Mouse (Mus musculus) ES-E14 (cell line): ENCODE measurements around the gene Ccm2.

ENCODE experiments used
- CHD2 ChIP-seq: IDR thresholded peaks from 2 replicates; pipeline ENCODE4 v1.6.1; 2014; ENCODE audit warnings: mild to moderate bottlenecking, low read depth, low read length, inconsistent platforms
- HCFC1 ChIP-seq: IDR thresholded peaks from 2 replicates; pipeline ENCODE4 v1.6.1; 2012; ENCODE audit warnings: low read length, inconsistent platforms, borderline replicate concordance; ENCODE audit not compliant: insufficient read depth
- MAFK ChIP-seq: IDR thresholded peaks from 2 replicates; pipeline ENCODE4 v1.6.1; 2014; ENCODE audit warnings: mild to moderate bottlenecking, low read depth, low read length, inconsistent platforms; ENCODE audit not compliant: insufficient read depth
- ZC3H11A ChIP-seq: IDR thresholded peaks from 2 replicates; pipeline ENCODE4 v1.6.1; 2012; ENCODE audit warnings: low read depth, mild to moderate bottlenecking, inconsistent platforms, low read length, borderline replicate concordance
- ZNF384 ChIP-seq: IDR thresholded peaks from 2 replicates; pipeline ENCODE4 v1.6.1; 2012; ENCODE audit warnings: low read depth, low read length, inconsistent platforms

GRCm38 (mm10) chr11:6550201-6550600, 3.5 kb downstream of the Ccm2 start:
- TF ChIP-seq ZC3H11A (no peak), CHD2 (no peak), HCFC1 (no peak), ZNF384 (no peak), MAFK (no peak)
